Mouse (Mus musculus): ENCODE measurements at regions not wholly inside any gene's neighbourhood (a gene's known extent, or its start where the extent isn't known, plus 50 kb on each side); places are given as distances from the start of the nearest gene placed in this dataset.

DNA sequence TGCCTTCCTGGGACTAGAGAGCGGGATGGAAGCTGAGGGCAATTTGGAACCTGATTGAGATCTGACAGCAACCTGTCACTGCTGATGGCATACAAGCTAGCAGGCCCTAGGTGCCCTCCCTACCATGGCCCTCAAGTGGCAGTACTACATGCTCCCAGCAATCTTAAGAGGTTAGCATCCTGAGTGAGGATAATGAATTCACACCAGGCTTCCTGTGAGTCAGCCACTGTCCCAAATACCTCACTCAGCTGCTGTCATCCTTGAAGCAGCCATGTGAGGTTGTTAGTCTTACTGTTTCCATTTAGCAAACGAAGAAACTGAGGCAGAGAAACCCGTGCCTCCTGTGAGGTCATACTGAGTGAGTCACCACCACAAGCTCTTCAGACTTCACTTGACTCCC lies 65.5 kb upstream of the Slc7a14 start:
- DNase-seq: no peak

GRCm38 (mm10) chr3:31374061-31374460 lies 63.9 kb upstream of the Slc7a14 start:
- DNase-seq: peak; percentile 86

- DNase-seq: no peak
These were observed 58.1 kb upstream of the Slc7a14 start for GRCm38 (mm10) chr3:31368259-31368658.
